Mouse (Mus musculus) lung, embryonic 15.5 days (tissue): Measurements from ENCODE around the gene Robo1. TPM values are rescaled to one million over a fixed set of nuclear protein-coding genes. Genes with fewer than 3 reads are reported as not detected.

Source experiments
- ATAC-seq: fragments of 200-750 bp; cut with Nextera tagmentation; 2 replicates; pipeline ENCODE4 v1.8.0; 2017; ENCODE audit warnings: moderate number of reproducible peaks, borderline replicate concordance; ENCODE audit not compliant: low FRiP score, low TSS enrichment; ENCODE audit errors: extremely low read depth
- H3K27ac ChIP-seq: fragments of 300-500 bp; sonication (generic); 2 replicates; pipeline ENCODE4 v1.5.1; 2015; ENCODE audit warnings: moderate library complexity, mild to moderate bottlenecking, inconsistent platforms
- H3K27me3 ChIP-seq: fragments of 300-500 bp; sonication (generic); 2 replicates; pipeline ENCODE4 v1.6.1; 2015; ENCODE audit warnings: inconsistent platforms
- H3K36me3 ChIP-seq: fragments of 300-500 bp; sonication (generic); 2 replicates; pipeline ENCODE4 v1.6.1; 2015; ENCODE audit warnings: inconsistent platforms
- H3K4me1 ChIP-seq: fragments of 300-500 bp; sonication (generic); 2 replicates; pipeline ENCODE4 v1.6.1; 2015; ENCODE audit warnings: inconsistent platforms
- H3K4me2 ChIP-seq: fragments of 300-500 bp; sonication (generic); 2 replicates; pipeline ENCODE4 v1.6.1; 2015; ENCODE audit warnings: inconsistent platforms, mild to moderate bottlenecking, moderate library complexity
- H3K4me3 ChIP-seq: fragments of 300-500 bp; sonication (generic); 2 replicates; pipeline ENCODE4 v1.5.1; 2015; ENCODE audit warnings: mild to moderate bottlenecking, inconsistent platforms
- H3K9ac ChIP-seq: fragments of 300-500 bp; sonication (generic); 2 replicates; pipeline ENCODE4 v1.6.1; 2015; ENCODE audit warnings: inconsistent platforms
- H3K9me3 ChIP-seq: fragments of 300-500 bp; sonication (generic); 2 replicates; pipeline ENCODE4 v1.6.1; 2016; ENCODE audit warnings: inconsistent platforms
- WGBS: fragments of 180-500 bp; shearing (Covaris S2); methylation state at CpG from one replicate; pipeline ENCODE4 v1.1.7; 2015; 5-methylcytosine and 5-hydroxymethylcytosine counted together
- polyA plus RNA-seq: library from polyadenylated mRNA; unstranded; fragments of >200 nt; fragmentation: Nextera tagmentation; extraction: Ambion mirVana; gene quantifications from 2 replicates; pipeline ENCODE4 v1.2.1, GENCODE M21; 2015

Gene Robo1
- polyA plus RNA-seq, 1 experiment from 2014 or later: 32.0 TPM

- Histone ChIP-seq H3K9ac (no peak overlapping the region), H3K36me3 (no peaks in the 10 kb centered on the region), H3K4me2 (no peak overlapping the region), H3K27ac (no peak overlapping the region), H3K27me3 (no peaks in the 10 kb centered on the region), H3K9me3 (no peaks in the 10 kb centered on the region), H3K4me3 (no peak overlapping the region), H3K4me1 (no peaks in the 10 kb centered on the region)
- no peak for ATAC-seq
- 70% methylated on average over 7 of the region's 7 CpGs for WGBS
These were observed 759.7 kb downstream of the Robo1 start for GRCm38 (mm10) chr16:73067782-73068181.

GRCm38 (mm10) chr16:73072047-73072446 lies 763.9 kb downstream of the Robo1 start:
- H3K9me3 ChIP-seq: no peaks in the 10 kb centered on the region
- no peak overlapping the region for H3K9ac ChIP-seq
- H3K4me1 ChIP-seq: no peaks in the 10 kb centered on the region
- H3K27me3 ChIP-seq: no peaks in the 10 kb centered on the region
- H3K4me3 ChIP-seq: no peak overlapping the region
- ATAC-seq: no peak
- 93% methylated on average over 3 of the region's 3 CpGs for WGBS
- H3K4me2 ChIP-seq: no peak overlapping the region
- H3K36me3 ChIP-seq: no peaks in the 10 kb centered on the region
- H3K27ac ChIP-seq: no peak overlapping the region

GRCm38 (mm10) chr16:73072883-73073282 lies 764.8 kb downstream of the Robo1 start:
- H3K9ac ChIP-seq: no peak overlapping the region
- H3K27ac ChIP-seq: no peak overlapping the region
- no peaks in the 10 kb centered on the region for H3K9me3 ChIP-seq
- no peak overlapping the region for H3K4me2 ChIP-seq
- no peaks in the 10 kb centered on the region for H3K36me3 ChIP-seq
- H3K4me1 ChIP-seq: no peaks in the 10 kb centered on the region
- no peak for ATAC-seq
- no peaks in the 10 kb centered on the region for H3K27me3 ChIP-seq
- WGBS: 89% methylated on average over 6 of the region's 6 CpGs
- no peak overlapping the region for H3K4me3 ChIP-seq

- H3K4me2 ChIP-seq: no peak overlapping the region
- H3K27ac ChIP-seq: no peak overlapping the region
- no peak for ATAC-seq
- H3K4me1 ChIP-seq: no peaks in the 10 kb centered on the region
- no peaks in the 10 kb centered on the region for H3K36me3 ChIP-seq
- no peak overlapping the region for H3K9ac ChIP-seq
- 79% methylated on average over 4 of the region's 4 CpGs for WGBS
- H3K4me3 ChIP-seq: no peak overlapping the region
- H3K27me3 ChIP-seq: no peaks in the 10 kb centered on the region
- no peaks in the 10 kb centered on the region for H3K9me3 ChIP-seq
These were observed 774.3 kb downstream of the Robo1 start for GRCm38 (mm10) chr16:73082420-73082819.

- no peak overlapping the region for H3K4me3 ChIP-seq
- no peaks in the 10 kb centered on the region for H3K27me3 ChIP-seq
- H3K9ac ChIP-seq: no peak overlapping the region
- no peak for ATAC-seq
- 71% methylated on average over 2 of the region's 2 CpGs for WGBS
- no peak overlapping the region for H3K27ac ChIP-seq
- H3K4me2 ChIP-seq: no peak overlapping the region
- no peaks in the 10 kb centered on the region for H3K36me3 ChIP-seq
- no peaks in the 10 kb centered on the region for H3K9me3 ChIP-seq
- H3K4me1 ChIP-seq: no peaks in the 10 kb centered on the region
These were observed 775.0 kb downstream of the Robo1 start for GRCm38 (mm10) chr16:73083077-73083476.
